Mouse (Mus musculus): ENCODE data around the gene Gm7879.

The Gm7879 gene

GRCm38 (mm10) chr5:43921877-43922276 lies 8.9 kb downstream of the Gm7879 start:
- no peaks in the 10 kb centered on the region for H3K9me3 ChIP-seq (ENCODE audit: low read length)
- no peak overlapping the region for H3K4me3 ChIP-seq (replicated peaks; ENCODE audit: low read length)
- TF ChIP-seq CTCF (conservative IDR thresholded peaks at IDR 0.05; ENCODE audit: low read length), result no peak
- no peak for TF ChIP-seq NANOG (IDR thresholded peaks at IDR 0.05; ENCODE audit: borderline replicate concordance, low read length)
- TF ChIP-seq POU5F1 (IDR thresholded peaks at IDR 0.05; ENCODE audit: borderline replicate concordance, low read length), result no peak
- H3K36me3 ChIP-seq (ENCODE audit: insufficient read depth, low read length), result no peaks in the 10 kb centered on the region
- H3K4me1 ChIP-seq (replicated peaks; ENCODE audit: low read depth, low read length), result no peaks in the 10 kb centered on the region
- H3K27me3 ChIP-seq (ENCODE audit: insufficient read depth, low read length), result no peaks in the 10 kb centered on the region

- TF ChIP-seq CTCF (conservative IDR thresholded peaks at IDR 0.05; ENCODE audit: low read length), result peak; percentile 73
- TF ChIP-seq NANOG (IDR thresholded peaks at IDR 0.05; ENCODE audit: borderline replicate concordance, low read length), result no peak
- H3K9me3 ChIP-seq (ENCODE audit: low read length), result no peaks in the 10 kb centered on the region
- no peaks in the 10 kb centered on the region for H3K4me1 ChIP-seq (replicated peaks; ENCODE audit: low read depth, low read length)
- H3K27me3 ChIP-seq (ENCODE audit: insufficient read depth, low read length), result no peaks in the 10 kb centered on the region
- no peaks in the 10 kb centered on the region for H3K36me3 ChIP-seq (ENCODE audit: insufficient read depth, low read length)
- no peak overlapping the region for H3K4me3 ChIP-seq (replicated peaks; ENCODE audit: low read length)
These were observed 11.0 kb downstream of the Gm7879 start for GRCm38 (mm10) chr5:43923933-43924332.

GRCm38 (mm10) chr5:43927729-43928128 lies 14.8 kb downstream of the Gm7879 start:
- Histone ChIP-seq H3K4me3 (replicated peaks; ENCODE audit: low read length) (no peak overlapping the region), H3K27me3 (ENCODE audit: insufficient read depth, low read length) (no peaks in the 10 kb centered on the region), H3K4me1 (replicated peaks; ENCODE audit: low read depth, low read length) (no peaks in the 10 kb centered on the region), H3K36me3 (ENCODE audit: insufficient read depth, low read length) (no peaks in the 10 kb centered on the region), H3K9me3 (ENCODE audit: low read length) (no peaks in the 10 kb centered on the region)
- TF ChIP-seq CTCF (conservative IDR thresholded peaks at IDR 0.05; ENCODE audit: low read length) (no peak), POU5F1 (IDR thresholded peaks at IDR 0.05; ENCODE audit: borderline replicate concordance, low read length) (no peak), NANOG (IDR thresholded peaks at IDR 0.05; ENCODE audit: borderline replicate concordance, low read length) (no peak)

- H3K27me3 ChIP-seq (ENCODE audit: insufficient read depth, low read length), result no peaks in the 10 kb centered on the region
- H3K36me3 ChIP-seq (ENCODE audit: insufficient read depth, low read length), result no peaks in the 10 kb centered on the region
- H3K9me3 ChIP-seq (ENCODE audit: low read length), result no peaks in the 10 kb centered on the region
- H3K4me1 ChIP-seq (replicated peaks; ENCODE audit: low read depth, low read length), result peaks cover 8% of the 10 kb centered on the region
- TF ChIP-seq POU5F1 (IDR thresholded peaks at IDR 0.05; ENCODE audit: borderline replicate concordance, low read length) (no peak), NANOG (IDR thresholded peaks at IDR 0.05; ENCODE audit: borderline replicate concordance, low read length) (no peak), CTCF (conservative IDR thresholded peaks at IDR 0.05; ENCODE audit: low read length) (no peak)
- H3K4me3 ChIP-seq (replicated peaks; ENCODE audit: low read length), result no peak overlapping the region
These were observed 20.3 kb downstream of the Gm7879 start for GRCm38 (mm10) chr5:43933269-43933668.

- no peaks in the 10 kb centered on the region for H3K36me3 ChIP-seq (ENCODE audit: insufficient read depth, low read length)
- H3K4me3 ChIP-seq (replicated peaks; ENCODE audit: low read length), result peak overlapping the region; percentile 67
- TF ChIP-seq POU5F1 (IDR thresholded peaks at IDR 0.05; ENCODE audit: borderline replicate concordance, low read length) (no peak), NANOG (IDR thresholded peaks at IDR 0.05; ENCODE audit: borderline replicate concordance, low read length) (no peak), CTCF (conservative IDR thresholded peaks at IDR 0.05; ENCODE audit: low read length) (no peak)
- H3K4me1 ChIP-seq (replicated peaks; ENCODE audit: low read depth, low read length), result peaks cover 42% of the 10 kb centered on the region
- H3K9me3 ChIP-seq (ENCODE audit: low read length), result no peaks in the 10 kb centered on the region
- no peaks in the 10 kb centered on the region for H3K27me3 ChIP-seq (ENCODE audit: insufficient read depth, low read length)
These were observed 34.5 kb downstream of the Gm7879 start for GRCm38 (mm10) chr5:43947330-43947977.

GRCm38 (mm10) chr5:43948111-43948743 lies 35.3 kb downstream of the Gm7879 start:
- H3K9me3 ChIP-seq (ENCODE audit: low read length), result no peaks in the 10 kb centered on the region
- peaks cover 42% of the 10 kb centered on the region for H3K4me1 ChIP-seq (replicated peaks; ENCODE audit: low read depth, low read length)
- H3K27me3 ChIP-seq (ENCODE audit: insufficient read depth, low read length), result 0 out of 2 replicates have a peak, but pooled peaks cover under 1% of the 10 kb centered on the region
- peak overlapping the region; percentile 67 for H3K4me3 ChIP-seq (replicated peaks; ENCODE audit: low read length)
- H3K36me3 ChIP-seq (ENCODE audit: insufficient read depth, low read length), result no peaks in the 10 kb centered on the region
- TF ChIP-seq POU5F1 (IDR thresholded peaks at IDR 0.05; ENCODE audit: borderline replicate concordance, low read length), result no peak
- no peak for TF ChIP-seq CTCF (conservative IDR thresholded peaks at IDR 0.05; ENCODE audit: low read length)
- no peak for TF ChIP-seq NANOG (IDR thresholded peaks at IDR 0.05; ENCODE audit: borderline replicate concordance, low read length)

- H3K36me3 ChIP-seq (ENCODE audit: insufficient read depth, low read length), result no peaks in the 10 kb centered on the region
These were observed 35.9 kb downstream of the Gm7879 start for GRCm38 (mm10) chr5:43948748-43949275.

GRCm38 (mm10) chr5:43953241-43953640 lies 40.3 kb downstream of the Gm7879 start:
- H3K9me3 ChIP-seq (ENCODE audit: low read length), result peaks cover 8% of the 10 kb centered on the region; the same call in 1 of the 2 replicates
- H3K36me3 ChIP-seq (ENCODE audit: insufficient read depth, low read length), result no peaks in the 10 kb centered on the region
- 0 out of 2 replicates have a peak, but pooled peaks cover 2% of the 10 kb centered on the region for H3K27me3 ChIP-seq (ENCODE audit: insufficient read depth, low read length)
- no peak overlapping the region for H3K4me3 ChIP-seq (replicated peaks; ENCODE audit: low read length)
- no peak for TF ChIP-seq NANOG (IDR thresholded peaks at IDR 0.05; ENCODE audit: borderline replicate concordance, low read length)
- H3K4me1 ChIP-seq (replicated peaks; ENCODE audit: low read depth, low read length), result peaks cover 16% of the 10 kb centered on the region

More at GRCm38 (mm10) chr5:43948748-43949275, 35.9 kb downstream of the Gm7879 start:
- H3K4me3 ChIP-seq (replicated peaks; ENCODE audit: low read length), result peak overlapping the region; percentile 67
- H3K4me1 ChIP-seq (replicated peaks; ENCODE audit: low read depth, low read length), result peaks cover 42% of the 10 kb centered on the region
- 0 out of 2 replicates have a peak, but pooled peaks cover 2% of the 10 kb centered on the region for H3K27me3 ChIP-seq (ENCODE audit: insufficient read depth, low read length)
- TF ChIP-seq NANOG (IDR thresholded peaks at IDR 0.05; ENCODE audit: borderline replicate concordance, low read length) (no peak), POU5F1 (IDR thresholded peaks at IDR 0.05; ENCODE audit: borderline replicate concordance, low read length) (no peak), CTCF (conservative IDR thresholded peaks at IDR 0.05; ENCODE audit: low read length) (no peak)
- H3K9me3 ChIP-seq (ENCODE audit: low read length), result no peaks in the 10 kb centered on the region
